Mouse (Mus musculus) C2C12 (cell line): ENCODE data around the gene Gucy2c.

Source experiments
- CEBPB ChIP-seq: IDR thresholded peaks from one replicate; pipeline ENCODE4 v1.6.1; 2011; ENCODE audit warnings: low read depth, mild to moderate bottlenecking, control low read depth, moderate library complexity
- CTCF ChIP-seq: IDR thresholded peaks from one replicate; pipeline ENCODE4 v1.5.1; 2011; ENCODE audit not compliant: control insufficient read depth, insufficient read depth, insufficient read length
- MAX ChIP-seq: IDR thresholded peaks from one replicate; pipeline ENCODE4 v1.6.1; 2011; ENCODE audit warnings: mild to moderate bottlenecking, control low read depth
- USF1 ChIP-seq: IDR thresholded peaks from one replicate; pipeline ENCODE4 v1.6.1; 2011; ENCODE audit warnings: low read depth, mild to moderate bottlenecking, control low read depth, moderate library complexity

- TF ChIP-seq CTCF (no peak), CEBPB (no peak), MAX (no peak), USF1 (no peak)
These were observed 5.2 kb downstream of the Gucy2c start for GRCm38 (mm10) chr6:136776392-136776791.
